Mouse (Mus musculus): ENCODE data around the gene Fam234a. TPM values are rescaled to one million over a fixed set of nuclear protein-coding genes. Genes with fewer than 3 reads are reported as not detected.

Gene Fam234a
- polyA plus RNA-seq, 1 experiment, result 24.3 TPM

- Histone ChIP-seq H3K27ac (ENCODE audit: control insufficient read depth, insufficient read depth, low read length) (no peak overlapping the region), H3K36me3 (ENCODE audit: control insufficient read depth, insufficient read depth, low read length) (no peaks in the 10 kb centered on the region), H3K4me1 (replicated peaks; ENCODE audit: control insufficient read depth, insufficient read depth, low read length) (no peaks in the 10 kb centered on the region), H3K27me3 (ENCODE audit: control insufficient read depth, insufficient read depth, low read length) (no peaks in the 10 kb centered on the region), H3K4me3 (ENCODE audit: control insufficient read depth, insufficient read depth, low read length) (no peak overlapping the region)
- TF ChIP-seq CTCF (IDR thresholded peaks at IDR 0.05; ENCODE audit: borderline replicate concordance, control insufficient read depth, extremely low read depth, insufficient read depth, low read length, poor library complexity) (no peak), POLR2A (IDR thresholded peaks at IDR 0.05; ENCODE audit: control insufficient read depth, extremely low read depth, insufficient read depth, low read length, poor library complexity) (no peak)
- no peak for DNase-seq
- WGBS, result 89% methylated on average over 2 of the region's 2 CpGs
These were observed 22.5 kb downstream of the Fam234a start for GRCm38 (mm10) chr17:26221508-26221907.

- no peak for DNase-seq
- no peaks in the 10 kb centered on the region for H3K4me1 ChIP-seq (replicated peaks; ENCODE audit: control insufficient read depth, insufficient read depth, low read length)
- TF ChIP-seq CTCF (IDR thresholded peaks at IDR 0.05; ENCODE audit: borderline replicate concordance, control insufficient read depth, extremely low read depth, insufficient read depth, low read length, poor library complexity) (no peak), POLR2A (IDR thresholded peaks at IDR 0.05; ENCODE audit: control insufficient read depth, extremely low read depth, insufficient read depth, low read length, poor library complexity) (no peak)
- no peak overlapping the region for H3K27ac ChIP-seq (ENCODE audit: control insufficient read depth, insufficient read depth, low read length)
- 94% methylated on average over 11 of the region's 11 CpGs for WGBS
- no peak overlapping the region for H3K4me3 ChIP-seq (ENCODE audit: control insufficient read depth, insufficient read depth, low read length)
- no peaks in the 10 kb centered on the region for H3K27me3 ChIP-seq (ENCODE audit: control insufficient read depth, insufficient read depth, low read length)
- H3K36me3 ChIP-seq (ENCODE audit: control insufficient read depth, insufficient read depth, low read length), result no peaks in the 10 kb centered on the region
These were observed 31.4 kb downstream of the Fam234a start for GRCm38 (mm10) chr17:26212681-26213080.

GRCm38 (mm10) chr17:26212241-26212640, 31.8 kb downstream of the Fam234a start:
- WGBS, result 89% methylated on average over 7 of the region's 7 CpGs
- DNase-seq, result no peak
- no peak overlapping the region for H3K27ac ChIP-seq (ENCODE audit: control insufficient read depth, insufficient read depth, low read length)
- no peak for TF ChIP-seq POLR2A (IDR thresholded peaks at IDR 0.05; ENCODE audit: control insufficient read depth, extremely low read depth, insufficient read depth, low read length, poor library complexity)
- H3K4me1 ChIP-seq (replicated peaks; ENCODE audit: control insufficient read depth, insufficient read depth, low read length), result no peaks in the 10 kb centered on the region
- H3K36me3 ChIP-seq (ENCODE audit: control insufficient read depth, insufficient read depth, low read length), result no peaks in the 10 kb centered on the region
- no peaks in the 10 kb centered on the region for H3K27me3 ChIP-seq (ENCODE audit: control insufficient read depth, insufficient read depth, low read length)
- H3K4me3 ChIP-seq (ENCODE audit: control insufficient read depth, insufficient read depth, low read length), result no peak overlapping the region

- WGBS, result 91% methylated on average over 12 of the region's 12 CpGs
- Histone ChIP-seq H3K27ac (ENCODE audit: control insufficient read depth, insufficient read depth, low read length) (no peak within 1 kb of the TSS), H3K36me3 (ENCODE audit: control insufficient read depth, insufficient read depth, low read length) (no peaks in the 10 kb centered on the region), H3K27me3 (ENCODE audit: control insufficient read depth, insufficient read depth, low read length) (peaks cover 3% of the 10 kb centered on the region; the same call in 1 of the 2 replicates), H3K4me3 (ENCODE audit: control insufficient read depth, insufficient read depth, low read length) (no peak within 1 kb of the TSS), H3K4me1 (replicated peaks; ENCODE audit: control insufficient read depth, insufficient read depth, low read length) (peaks cover 6% of the 10 kb centered on the region)
- TF ChIP-seq POLR2A (IDR thresholded peaks at IDR 0.05; ENCODE audit: control insufficient read depth, extremely low read depth, insufficient read depth, low read length, poor library complexity) (no peak), CTCF (IDR thresholded peaks at IDR 0.05; ENCODE audit: borderline replicate concordance, control insufficient read depth, extremely low read depth, insufficient read depth, low read length, poor library complexity) (no peak)
- DNase-seq, result no peak
These were observed 36.4 kb downstream of the Fam234a start, which contains the start of gene Arhgdig for GRCm38 (mm10) chr17:26207686-26208085. Gene Arhgdig (minus strand): TSS chr17:26207786.

GRCm38 (mm10) chr17:26206392-26206791, 37.6 kb downstream of the Fam234a start:
- Histone ChIP-seq H3K4me1 (replicated peaks; ENCODE audit: control insufficient read depth, insufficient read depth, low read length) (peaks cover 11% of the 10 kb centered on the region), H3K36me3 (ENCODE audit: control insufficient read depth, insufficient read depth, low read length) (no peaks in the 10 kb centered on the region), H3K27me3 (ENCODE audit: control insufficient read depth, insufficient read depth, low read length) (peaks cover 3% of the 10 kb centered on the region; the same call in 1 of the 2 replicates), H3K27ac (ENCODE audit: control insufficient read depth, insufficient read depth, low read length) (no peak overlapping the region), H3K4me3 (ENCODE audit: control insufficient read depth, insufficient read depth, low read length) (no peak overlapping the region)
- 64% methylated on average over 1 of the region's 1 CpGs for WGBS
- no peak for TF ChIP-seq CTCF (IDR thresholded peaks at IDR 0.05; ENCODE audit: borderline replicate concordance, control insufficient read depth, extremely low read depth, insufficient read depth, low read length, poor library complexity)
- TF ChIP-seq POLR2A (IDR thresholded peaks at IDR 0.05; ENCODE audit: control insufficient read depth, extremely low read depth, insufficient read depth, low read length, poor library complexity), result no peak
- no peak for DNase-seq

GRCm38 (mm10) chr17:26204766-26205165, 39.3 kb downstream of the Fam234a start:
- no peak for DNase-seq
- Histone ChIP-seq H3K4me1 (replicated peaks; ENCODE audit: control insufficient read depth, insufficient read depth, low read length) (peaks cover 18% of the 10 kb centered on the region), H3K36me3 (ENCODE audit: control insufficient read depth, insufficient read depth, low read length) (no peaks in the 10 kb centered on the region), H3K27me3 (ENCODE audit: control insufficient read depth, insufficient read depth, low read length) (peaks cover 3% of the 10 kb centered on the region; the same call in 1 of the 2 replicates), H3K4me3 (ENCODE audit: control insufficient read depth, insufficient read depth, low read length) (no peak overlapping the region), H3K27ac (ENCODE audit: control insufficient read depth, insufficient read depth, low read length) (no peak overlapping the region)
- WGBS, result 81% methylated on average over 11 of the region's 11 CpGs
- TF ChIP-seq POLR2A (IDR thresholded peaks at IDR 0.05; ENCODE audit: control insufficient read depth, extremely low read depth, insufficient read depth, low read length, poor library complexity) (no peak), CTCF (IDR thresholded peaks at IDR 0.05; ENCODE audit: borderline replicate concordance, control insufficient read depth, extremely low read depth, insufficient read depth, low read length, poor library complexity) (no peak)

- Histone ChIP-seq H3K27me3 (ENCODE audit: control insufficient read depth, insufficient read depth, low read length) (peaks cover 3% of the 10 kb centered on the region; the same call in 1 of the 2 replicates), H3K4me1 (replicated peaks; ENCODE audit: control insufficient read depth, insufficient read depth, low read length) (peaks cover 18% of the 10 kb centered on the region), H3K4me3 (ENCODE audit: control insufficient read depth, insufficient read depth, low read length) (peak overlapping the region; percentile 45), H3K36me3 (ENCODE audit: control insufficient read depth, insufficient read depth, low read length) (no peaks in the 10 kb centered on the region), H3K27ac (ENCODE audit: control insufficient read depth, insufficient read depth, low read length) (no peak overlapping the region)
- 3% methylated on average over 30 of the region's 30 CpGs for WGBS
- peak; percentile 19 for DNase-seq
- no peak for TF ChIP-seq POLR2A (IDR thresholded peaks at IDR 0.05; ENCODE audit: control insufficient read depth, extremely low read depth, insufficient read depth, low read length, poor library complexity)
These were observed 40.7 kb downstream of the Fam234a start for GRCm38 (mm10) chr17:26203321-26203811.
